Mouse (Mus musculus) myocyte (in vitro differentiated cells): ENCODE data around the gene Enho.

Experiments used
- E2F4 ChIP-seq: IDR thresholded peaks from one replicate; pipeline ENCODE4 v1.6.1; 2011; ENCODE audit warnings: mild to moderate bottlenecking, control low read depth, moderate library complexity; ENCODE audit not compliant: insufficient read depth
- MAX ChIP-seq: IDR thresholded peaks from one replicate; pipeline ENCODE4 v1.6.1; 2011; ENCODE audit warnings: low read depth, mild to moderate bottlenecking, control low read depth
- MYOG ChIP-seq, 3 experiments: IDR thresholded peaks; one replicate each; pipeline ENCODE4 v1.6.1; 2011; ENCODE audit warnings: control low read depth in 2 of 3, low read depth in 2 of 3, mild to moderate bottlenecking in 2 of 3; ENCODE audit not compliant: insufficient read length in 2 of 3, control insufficient read depth in 1 of 3, insufficient read depth in 1 of 3
- POLR2A ChIP-seq: IDR thresholded peaks from one replicate; pipeline ENCODE4 v1.6.1; 2011; ENCODE audit warnings: low read depth, mild to moderate bottlenecking, control low read depth, moderate library complexity; ENCODE audit not compliant: insufficient read length
- POLR2AphosphoS2 ChIP-seq: IDR thresholded peaks from one replicate; pipeline ENCODE4 v1.6.1; 2011; ENCODE audit warnings: low read depth, control low read depth; ENCODE audit not compliant: insufficient read length
- SRF ChIP-seq: IDR thresholded peaks from one replicate; pipeline ENCODE4 v1.6.1; 2011; ENCODE audit warnings: low read depth; ENCODE audit not compliant: control insufficient read depth, insufficient read length
- TCF3 ChIP-seq: IDR thresholded peaks from one replicate; pipeline ENCODE4 v1.6.1; 2011; ENCODE audit warnings: low read depth, control low read depth; ENCODE audit not compliant: insufficient read length
- USF1 ChIP-seq: IDR thresholded peaks from one replicate; pipeline ENCODE4 v1.6.1; 2011; ENCODE audit warnings: low read depth, mild to moderate bottlenecking, control low read depth, moderate library complexity

DNA sequence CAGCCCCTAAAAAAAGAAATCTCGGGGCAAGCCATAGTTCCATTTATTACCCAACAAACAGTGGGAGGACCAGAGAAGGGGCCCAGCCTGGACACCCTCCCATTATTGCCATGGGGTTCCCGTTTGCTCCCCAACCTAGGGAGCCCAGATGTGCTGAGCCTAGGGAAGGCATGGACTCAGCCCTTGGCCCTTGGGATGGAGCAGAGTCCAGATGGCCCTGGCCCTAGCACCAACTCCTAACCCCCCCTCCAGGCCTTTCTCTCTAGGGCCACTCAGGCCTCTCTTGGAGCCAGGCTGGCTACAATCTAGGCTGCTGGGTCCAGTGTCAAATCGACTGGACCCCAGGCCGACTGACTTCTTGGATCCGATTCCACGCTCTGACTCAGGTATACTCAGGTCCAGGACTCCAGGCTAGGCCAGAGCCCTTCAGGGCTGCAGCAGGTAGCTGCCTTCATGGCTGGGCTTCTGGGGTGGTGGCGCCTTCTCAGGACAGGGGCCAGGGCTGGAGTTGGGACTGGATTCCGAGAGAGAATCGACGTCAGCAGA is 1.9 kb downstream of the Enho start:
- TF ChIP-seq TCF3 = no peak
- TF ChIP-seq MYOG (IDR thresholded peaks at IDR 0.05; ENCODE audit: control insufficient read depth in 1 of 3, insufficient read depth in 1 of 3, insufficient read length in 2 of 3, low read depth in 2 of 3) = no peak
- TF ChIP-seq POLR2A = no peak
- no peak for TF ChIP-seq POLR2AphosphoS2
- TF ChIP-seq SRF = no peak
- TF ChIP-seq E2F4 = no peak
- no peak for TF ChIP-seq USF1
- no peak for TF ChIP-seq MAX
